Mouse (Mus musculus) MEL (cell line): ENCODE results near the gene Sept5.

Source experiments
- CTCF ChIP-seq, 3 experiments: IDR thresholded peaks in 2 of 3; conservative IDR thresholded peaks in 1 of 3; 2 replicates each; pipeline ENCODE4 v1.5.1; 2011 to 2012; ENCODE audit warnings: low read length in 3 of 3, low read depth in 2 of 3, mild to moderate bottlenecking in 2 of 3, improper control_type of control experiment in 1 of 3, inconsistent platforms in 1 of 3, mixed read lengths in 1 of 3, moderate library complexity in 1 of 3; ENCODE audit not compliant: control insufficient read depth in 1 of 3, insufficient read depth in 1 of 3, poor library complexity in 1 of 3, severe bottlenecking in 1 of 3
- GABPA ChIP-seq: IDR thresholded peaks from 2 replicates; pipeline ENCODE4 v1.6.1; 2012; ENCODE audit warnings: low read depth, mild to moderate bottlenecking, inconsistent platforms, low read length, improper control_type of control experiment, moderate library complexity
- JUND ChIP-seq: IDR thresholded peaks from 2 replicates; pipeline ENCODE4 v1.6.1; 2011; ENCODE audit warnings: low read depth, mild to moderate bottlenecking, improper control_type of control experiment, low read length
- MAFK ChIP-seq: IDR thresholded peaks from 2 replicates; pipeline ENCODE4 v1.6.1; 2011; ENCODE audit warnings: low read depth, mild to moderate bottlenecking, low read length, improper control_type of control experiment, borderline replicate concordance
- MAX ChIP-seq: IDR thresholded peaks from 2 replicates; pipeline ENCODE4 v1.6.1; 2011; ENCODE audit warnings: low read length, improper control_type of control experiment
- MEF2A ChIP-seq: IDR thresholded peaks from 2 replicates; pipeline ENCODE4 v1.6.1; 2014; ENCODE audit warnings: low read depth, mild to moderate bottlenecking, inconsistent platforms, low read length, improper control_type of control experiment; ENCODE audit not compliant: poor library complexity, insufficient replicate concordance, severe bottlenecking; ENCODE audit errors: extremely low read depth
- POLR2A ChIP-seq, 2 experiments: IDR thresholded peaks; 2 replicates each; pipeline ENCODE4 v1.6.1; 2011 to 2012; ENCODE audit warnings: low read length in 2 of 2, mild to moderate bottlenecking in 2 of 2, control low read depth in 1 of 2, improper control_type of control experiment in 1 of 2, low read depth in 1 of 2, moderate library complexity in 1 of 2; ENCODE audit not compliant: control insufficient read depth in 1 of 2, insufficient read depth in 1 of 2, poor library complexity in 1 of 2
- TAL1 ChIP-seq: IDR thresholded peaks from 2 replicates; pipeline ENCODE4 v1.6.1; 2012; ENCODE audit warnings: mild to moderate bottlenecking, inconsistent platforms, low read length, moderate library complexity, mixed read lengths
- TCF12 ChIP-seq: IDR thresholded peaks from 2 replicates; pipeline ENCODE4 v1.6.1; 2014; ENCODE audit warnings: low read depth, mild to moderate bottlenecking, inconsistent platforms, low read length, improper control_type of control experiment, moderate library complexity
- UBTF ChIP-seq: IDR thresholded peaks from 2 replicates; pipeline ENCODE4 v1.6.1; 2012; ENCODE audit warnings: low read depth, mild to moderate bottlenecking, inconsistent platforms, low read length, improper control_type of control experiment, moderate library complexity, borderline replicate concordance; ENCODE audit not compliant: insufficient read depth
- USF1 ChIP-seq: IDR thresholded peaks from 2 replicates; pipeline ENCODE4 v1.6.1; 2014; ENCODE audit warnings: low read depth, mild to moderate bottlenecking, inconsistent platforms, low read length, improper control_type of control experiment, moderate library complexity
- ZKSCAN1 ChIP-seq: IDR thresholded peaks from 2 replicates; pipeline ENCODE4 v1.6.1; 2012; ENCODE audit warnings: low read depth, mild to moderate bottlenecking, inconsistent platforms, low read length, improper control_type of control experiment, moderate library complexity

GRCm38 (mm10) chr16:18672027-18672426, 42.3 kb upstream of the Sept5 start:
- TF ChIP-seq CTCF (IDR thresholded peaks at IDR 0.05 in 2 of 3, conservative IDR thresholded peaks at IDR 0.05 in 1 of 3; ENCODE audit: control insufficient read depth in 1 of 3, insufficient read depth in 1 of 3, low read depth in 2 of 3, low read length in 3 of 3, poor library complexity in 1 of 3, severe bottlenecking in 1 of 3) (no peak), MEF2A (no peak), POLR2A (IDR thresholded peaks at IDR 0.05; ENCODE audit: control insufficient read depth in 1 of 2, insufficient read depth in 1 of 2, low read depth in 1 of 2, low read length in 2 of 2, poor library complexity in 1 of 2) (no peak), GABPA (no peak), MAX (no peak), TAL1 (no peak), JUND (no peak), MAFK (no peak), TCF12 (no peak), ZKSCAN1 (no peak), UBTF (no peak), USF1 (no peak)
